Mouse (Mus musculus): ENCODE data around the gene Arglu1.

The Arglu1 gene

GRCm38 (mm10) chr8:8690146-8691092 is at the start of gene Arglu1:
Gene Arglu1 (minus strand): TSS chr8:8690521.
- peak; percentile 93 to 94 for DNase-seq (ENCODE audit: low spot score in 2 of 2)

- no peak for DNase-seq (ENCODE audit: low spot score in 2 of 2)
Observed at GRCm38 (mm10) chr8:8737271-8737670, 47.0 kb upstream of the Arglu1 start.

- DNase-seq (ENCODE audit: low spot score in 2 of 2) = no peak
Observed at GRCm38 (mm10) chr8:8736826-8737225, 46.5 kb upstream of the Arglu1 start.

GRCm38 (mm10) chr8:8733804-8734203 is 43.5 kb upstream of the Arglu1 start:
- DNase-seq (ENCODE audit: low spot score in 2 of 2) = peak in 1 of 2 experiments; percentile 4

- no peak for DNase-seq (ENCODE audit: low spot score in 2 of 2)
Observed at GRCm38 (mm10) chr8:8728643-8729042, 38.3 kb upstream of the Arglu1 start.

GRCm38 (mm10) chr8:8726547-8726946 is 36.2 kb upstream of the Arglu1 start:
- no peak for DNase-seq (ENCODE audit: low spot score in 2 of 2)

- no peak for DNase-seq (ENCODE audit: low spot score in 2 of 2)
Observed at GRCm38 (mm10) chr8:8704813-8705212, 14.5 kb upstream of the Arglu1 start.

- DNase-seq (ENCODE audit: low spot score in 2 of 2) = no peak
Observed at GRCm38 (mm10) chr8:8703668-8704067, 13.3 kb upstream of the Arglu1 start.

GRCm38 (mm10) chr8:8700821-8701220 is 10.5 kb upstream of the Arglu1 start:
- DNase-seq (ENCODE audit: low spot score in 2 of 2) = no peak

GRCm38 (mm10) chr8:8700229-8700628 is 9.9 kb upstream of the Arglu1 start:
- no peak for DNase-seq (ENCODE audit: low spot score in 2 of 2)

GRCm38 (mm10) chr8:8689454-8690145 is 721 bp downstream of the Arglu1 start:
- peak; percentile 67 to 68 for DNase-seq (ENCODE audit: low spot score in 2 of 2)

- peak; percentile 20 to 21 for DNase-seq (ENCODE audit: low spot score in 2 of 2)
Observed at GRCm38 (mm10) chr8:8688823-8689453, 1.4 kb downstream of the Arglu1 start.

- DNase-seq (ENCODE audit: low spot score in 2 of 2) = no peak
Observed at GRCm38 (mm10) chr8:8685517-8685916, 4.8 kb downstream of the Arglu1 start.

- DNase-seq (ENCODE audit: low spot score in 2 of 2) = no peak
Observed at GRCm38 (mm10) chr8:8682697-8683096, 7.6 kb downstream of the Arglu1 start.

- no peak for DNase-seq (ENCODE audit: low spot score in 2 of 2)
Observed at GRCm38 (mm10) chr8:8678236-8678635, 12.1 kb downstream of the Arglu1 start.

GRCm38 (mm10) chr8:8674864-8675263 is 15.5 kb downstream of the Arglu1 start:
- no peak for DNase-seq (ENCODE audit: low spot score in 2 of 2)

GRCm38 (mm10) chr8:8661759-8662138 is 28.6 kb downstream of the Arglu1 start:
- DNase-seq (ENCODE audit: low spot score in 2 of 2) = peak; percentile 74 to 76

- peak; percentile 88 to 89 for DNase-seq (ENCODE audit: low spot score in 2 of 2)
Observed at GRCm38 (mm10) chr8:8661103-8661758, 29.1 kb downstream of the Arglu1 start, which contains the start of gene Efnb2. Gene Efnb2 (minus strand): TSS chr8:8661242.

- DNase-seq (ENCODE audit: low spot score in 2 of 2) = no peak
Observed at GRCm38 (mm10) chr8:8660307-8661098, 29.8 kb downstream of the Arglu1 start.

GRCm38 (mm10) chr8:8659503-8660306 is 30.6 kb downstream of the Arglu1 start:
- no peak for DNase-seq (ENCODE audit: low spot score in 2 of 2)

Data from spleen, postnatal 36 days (tissue).